Mouse (Mus musculus): ENCODE measurements around the gene Gprin2. TPM values are rescaled to one million over a fixed set of nuclear protein-coding genes. Genes with fewer than 3 reads are reported as not detected.

Gprin2 gene
- polyA plus RNA-seq, 1 experiment: 1.5 TPM

GRCm38 (mm10) chr14:34155752-34156151 lies 45.7 kb downstream of the Gprin2 start:
- TF ChIP-seq CTCF (IDR thresholded peaks at IDR 0.05; ENCODE audit: borderline replicate concordance, insufficient read depth, low read depth, low read length) (no peak), POLR2A (IDR thresholded peaks at IDR 0.05; ENCODE audit: borderline replicate concordance, insufficient read depth, low read length) (no peak)
- H3K27me3 ChIP-seq (ENCODE audit: control insufficient read depth, insufficient read depth, low read length): no peaks in the 10 kb centered on the region
- no peak overlapping the region for H3K4me3 ChIP-seq (replicated peaks; ENCODE audit: insufficient read depth, low read depth, low read length)
- H3K27ac ChIP-seq (ENCODE audit: insufficient read depth, low read length): no peak overlapping the region
- WGBS: 59% methylated on average over 12 of the region's 12 CpGs
- H3K4me1 ChIP-seq (ENCODE audit: control insufficient read depth, insufficient read depth, low read length): no peaks in the 10 kb centered on the region
- no peak for DNase-seq

- peak; percentile 64 for TF ChIP-seq CTCF (IDR thresholded peaks at IDR 0.05; ENCODE audit: borderline replicate concordance, insufficient read depth, low read depth, low read length)
- no peak for TF ChIP-seq POLR2A (IDR thresholded peaks at IDR 0.05; ENCODE audit: borderline replicate concordance, insufficient read depth, low read length)
- DNase-seq: peak; percentile 42 to 45
- Histone ChIP-seq H3K4me3 (replicated peaks; ENCODE audit: insufficient read depth, low read depth, low read length) (no peak overlapping the region), H3K4me1 (ENCODE audit: control insufficient read depth, insufficient read depth, low read length) (no peaks in the 10 kb centered on the region), H3K27ac (ENCODE audit: insufficient read depth, low read length) (no peak overlapping the region), H3K27me3 (ENCODE audit: control insufficient read depth, insufficient read depth, low read length) (no peaks in the 10 kb centered on the region)
- 54% methylated on average over 9 of the region's 9 CpGs for WGBS
Measured at GRCm38 (mm10) chr14:34154601-34155337, 46.7 kb downstream of the Gprin2 start.

- no peaks in the 10 kb centered on the region for H3K4me1 ChIP-seq (ENCODE audit: control insufficient read depth, insufficient read depth, low read length)
- DNase-seq: no peak
- no peaks in the 10 kb centered on the region for H3K27me3 ChIP-seq (ENCODE audit: control insufficient read depth, insufficient read depth, low read length)
- 29% methylated on average over 16 of the region's 16 CpGs for WGBS
- no peak within 1 kb of the TSS for H3K27ac ChIP-seq (ENCODE audit: insufficient read depth, low read length)
- H3K4me3 ChIP-seq (replicated peaks; ENCODE audit: insufficient read depth, low read depth, low read length): no peak within 1 kb of the TSS
- TF ChIP-seq POLR2A (IDR thresholded peaks at IDR 0.05; ENCODE audit: borderline replicate concordance, insufficient read depth, low read length) (no peak), CTCF (IDR thresholded peaks at IDR 0.05; ENCODE audit: borderline replicate concordance, insufficient read depth, low read depth, low read length) (no peak)
Measured at GRCm38 (mm10) chr14:34152342-34152741, 49.1 kb downstream of the Gprin2 start, which contains the start of gene Npy4r. TSS of gene Npy4r (minus strand) at chr14:34152489.

- no peaks in the 10 kb centered on the region for H3K4me1 ChIP-seq (ENCODE audit: control insufficient read depth, insufficient read depth, low read length)
- H3K27me3 ChIP-seq (ENCODE audit: control insufficient read depth, insufficient read depth, low read length): no peaks in the 10 kb centered on the region
- no peak overlapping the region for H3K27ac ChIP-seq (ENCODE audit: insufficient read depth, low read length)
- no peak for TF ChIP-seq POLR2A (IDR thresholded peaks at IDR 0.05; ENCODE audit: borderline replicate concordance, insufficient read depth, low read length)
- 94% methylated on average over 10 of the region's 10 CpGs for WGBS
- no peak for DNase-seq
- H3K4me3 ChIP-seq (replicated peaks; ENCODE audit: insufficient read depth, low read depth, low read length): no peak overlapping the region
Measured at GRCm38 (mm10) chr14:34142915-34143314, 58.5 kb downstream of the Gprin2 start.

- H3K27me3 ChIP-seq (ENCODE audit: control insufficient read depth, insufficient read depth, low read length): no peaks in the 10 kb centered on the region
- H3K4me3 ChIP-seq (replicated peaks; ENCODE audit: insufficient read depth, low read depth, low read length): no peak overlapping the region
- H3K27ac ChIP-seq (ENCODE audit: insufficient read depth, low read length): no peak overlapping the region
- WGBS: 86% methylated on average over 1 of the region's 1 CpGs
- DNase-seq: no peak
- TF ChIP-seq CTCF (IDR thresholded peaks at IDR 0.05; ENCODE audit: borderline replicate concordance, insufficient read depth, low read depth, low read length) (no peak), POLR2A (IDR thresholded peaks at IDR 0.05; ENCODE audit: borderline replicate concordance, insufficient read depth, low read length) (no peak)
- no peaks in the 10 kb centered on the region for H3K4me1 ChIP-seq (ENCODE audit: control insufficient read depth, insufficient read depth, low read length)
Measured at GRCm38 (mm10) chr14:34142316-34142715, 59.1 kb downstream of the Gprin2 start.

GRCm38 (mm10) chr14:34139671-34140664 lies 61.5 kb downstream of the Gprin2 start:
- Histone ChIP-seq H3K4me3 (replicated peaks; ENCODE audit: insufficient read depth, low read depth, low read length) (no peak overlapping the region), H3K4me1 (ENCODE audit: control insufficient read depth, insufficient read depth, low read length) (no peaks in the 10 kb centered on the region), H3K27me3 (ENCODE audit: control insufficient read depth, insufficient read depth, low read length) (no peaks in the 10 kb centered on the region), H3K27ac (ENCODE audit: insufficient read depth, low read length) (no peak overlapping the region)
- DNase-seq: no peak
- 87% methylated on average over 15 of the region's 15 CpGs for WGBS
- TF ChIP-seq POLR2A (IDR thresholded peaks at IDR 0.05; ENCODE audit: borderline replicate concordance, insufficient read depth, low read length) (no peak), CTCF (IDR thresholded peaks at IDR 0.05; ENCODE audit: borderline replicate concordance, insufficient read depth, low read depth, low read length) (no peak)

Other genes starting within 250 kb of the Gprin2 start
- gene Rbp3, start 247.7 kb downstream of the Gprin2 start, polyA plus RNA-seq (2012; rRNA removed): 0.05 TPM in 1 of 2 replicates, not detected in the other
- 2.1 and 2.3 TPM in 2 replicates for gene Zfp488, start 222.9 kb downstream of the Gprin2 start, polyA plus RNA-seq (2012; rRNA removed)
- not detected in 2 replicates for gene Gm30083, start 186.5 kb downstream of the Gprin2 start, polyA plus RNA-seq (2012; rRNA removed)
- not detected in 2 replicates for gene Gm5460, start 184.9 kb downstream of the Gprin2 start, polyA plus RNA-seq (2012; rRNA removed)
- not detected in 2 replicates for gene Antxrl, start 148.9 kb downstream of the Gprin2 start, polyA plus RNA-seq (2012; rRNA removed)
- gene Anxa8, start 115.7 kb downstream of the Gprin2 start, polyA plus RNA-seq (2012; rRNA removed): 0.18 and 0.49 TPM in 2 replicates
- not detected in 2 replicates for gene A630023A22Rik, start 98.9 kb downstream of the Gprin2 start, polyA plus RNA-seq (2012; rRNA removed)
- gene Npy4r, start 49.2 kb downstream of the Gprin2 start, polyA plus RNA-seq (2012; rRNA removed): 0.05 and 0.18 TPM in 2 replicates
- 0.56 and 0.92 TPM in 2 replicates for gene Syt15, start 17.9 kb upstream of the Gprin2 start, polyA plus RNA-seq (2012; rRNA removed)
- gene Shld2, start 108.8 kb upstream of the Gprin2 start, polyA plus RNA-seq (2012; rRNA removed): 4.3 and 4.5 TPM in 2 replicates
- 192 and 196 TPM in 2 replicates for gene Glud1, start 109.1 kb upstream of the Gprin2 start, polyA plus RNA-seq (2012; rRNA removed)
- gene Fam25c, start 153.8 kb upstream of the Gprin2 start, polyA plus RNA-seq (2012; rRNA removed): not detected in 2 replicates
- gene Sncg, start 173.1 kb upstream of the Gprin2 start, polyA plus RNA-seq (2012; rRNA removed): 132 and 163 TPM in 2 replicates
- 2.4 and 3.6 TPM in 2 replicates for gene Mmrn2, start 173.8 kb upstream of the Gprin2 start, polyA plus RNA-seq (2012; rRNA removed)